Mouse (Mus musculus) olfactory bulb, adult 2 months (tissue): ENCODE measurements at regions not wholly inside any gene's neighbourhood (a gene's known extent, or its start where the extent isn't known, plus 50 kb on each side); places are given as distances from the start of the nearest gene placed in this dataset.
A peak's percentile ranks its signal among the peaks of the same experiment; 100 is the strongest.

Experiments used
- H3K27ac ChIP-seq: fragments of 200-500 bp; 2 replicates; pipeline ENCODE4 v1.5.1; 2012; ENCODE audit warnings: low read depth, low read length; ENCODE audit not compliant: insufficient read depth
- H3K4me1 ChIP-seq: fragments of 200-500 bp; 2 replicates; pipeline ENCODE4 v1.6.1; 2012; ENCODE audit warnings: low read length; ENCODE audit not compliant: control insufficient read depth, insufficient read depth
- H3K4me3 ChIP-seq: fragments of 200-500 bp; 2 replicates; pipeline ENCODE4 v1.5.1; 2012; ENCODE audit warnings: mild to moderate bottlenecking, low read depth, low read length, moderate library complexity; ENCODE audit not compliant: insufficient read depth
- CTCF ChIP-seq: fragments of 200-500 bp; IDR thresholded peaks from 2 replicates; pipeline ENCODE4 v1.5.1; 2012; ENCODE audit warnings: low read depth, mild to moderate bottlenecking, low read length, moderate library complexity; ENCODE audit not compliant: insufficient read depth
- POLR2A ChIP-seq: fragments of 200-500 bp; IDR thresholded peaks from 2 replicates; pipeline ENCODE4 v1.6.1; 2012; ENCODE audit warnings: mild to moderate bottlenecking, low read depth, low read length, moderate library complexity; ENCODE audit not compliant: insufficient read depth
- WGBS: fragments of 180-500 bp; shearing (Covaris S2); methylation state at CpG from one replicate; pipeline ENCODE4 v1.1.7; 2018; 5-methylcytosine and 5-hydroxymethylcytosine counted together

DNA sequence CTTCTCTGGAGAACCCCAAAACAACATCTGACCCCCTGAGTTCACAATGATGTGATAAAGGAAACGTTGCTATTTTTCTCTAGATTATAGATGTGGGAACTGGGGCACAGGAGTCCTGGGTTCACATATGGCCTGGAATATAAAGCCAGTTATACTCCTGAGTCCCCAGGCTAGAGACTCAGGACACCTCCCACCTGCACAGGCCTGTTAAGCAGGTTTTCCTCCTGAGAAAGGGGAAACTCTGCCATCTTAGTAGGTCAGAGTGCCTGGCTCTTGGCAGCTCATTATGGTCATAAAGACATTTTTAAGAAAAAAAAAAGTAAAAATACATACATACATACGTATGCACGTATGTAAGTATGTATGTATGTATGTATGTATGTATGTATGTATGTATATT, 98.1 kb downstream of the Zfp706 start:
- no peak for TF ChIP-seq POLR2A
- no peak for TF ChIP-seq CTCF
- Histone ChIP-seq H3K4me3 (no peak overlapping the region), H3K27ac (no peak overlapping the region), H3K4me1 (peaks cover 8% of the 10 kb centered on the region; the same call in 1 of the 2 replicates)
- 89% methylated on average over 3 of the region's 3 CpGs for WGBS

DNA sequence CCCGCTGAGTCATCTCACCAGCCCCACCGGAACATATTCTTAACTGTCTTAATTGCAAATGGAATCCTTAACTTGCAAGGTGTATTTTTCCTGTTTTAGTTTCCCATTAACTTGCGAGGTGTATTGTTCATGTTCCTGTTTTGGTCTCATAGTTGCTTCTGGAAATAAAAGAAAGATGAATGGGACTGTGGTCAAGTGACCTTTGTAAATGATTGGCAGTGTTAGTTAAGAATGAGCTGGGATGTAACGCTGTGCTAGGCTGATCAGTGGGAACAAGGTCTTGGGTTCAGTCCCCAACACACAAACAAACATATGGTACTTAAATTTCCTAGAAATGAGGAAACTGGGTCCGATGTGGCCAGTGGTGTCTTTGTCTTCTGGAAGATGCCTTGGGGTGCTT, 100.8 kb downstream of the Zfp706 start:
- H3K4me1 ChIP-seq: peaks cover 14% of the 10 kb centered on the region
- no peak for TF ChIP-seq CTCF
- no peak for TF ChIP-seq POLR2A
- H3K4me3 ChIP-seq: no peak overlapping the region
- H3K27ac ChIP-seq: no peak overlapping the region
- WGBS: 87% methylated on average over 5 of the region's 5 CpGs

DNA sequence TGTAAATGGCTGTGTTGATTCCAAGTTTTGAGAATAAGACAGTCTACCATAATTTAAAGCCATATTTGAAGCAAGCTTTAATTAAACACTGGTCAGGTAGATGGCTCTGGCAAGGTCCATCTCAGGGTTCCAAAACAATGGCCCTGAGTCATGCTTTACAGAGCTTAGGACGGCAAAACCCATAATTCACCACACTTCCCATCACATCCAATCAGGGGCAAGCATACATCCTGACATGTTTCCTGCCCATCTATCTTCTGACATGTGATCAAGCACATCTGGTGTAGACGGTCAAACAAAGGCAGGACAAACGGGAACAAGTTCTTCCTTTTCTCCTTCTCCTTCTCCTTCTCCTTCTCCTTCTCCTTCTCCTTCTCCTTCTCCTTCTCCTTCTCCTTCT, 101.5 kb downstream of the Zfp706 start:
- 91% methylated on average over 3 of the region's 3 CpGs for WGBS
- Histone ChIP-seq H3K27ac (no peak overlapping the region), H3K4me3 (no peak overlapping the region), H3K4me1 (peaks cover 18% of the 10 kb centered on the region)
- TF ChIP-seq CTCF (no peak), POLR2A (no peak)

DNA sequence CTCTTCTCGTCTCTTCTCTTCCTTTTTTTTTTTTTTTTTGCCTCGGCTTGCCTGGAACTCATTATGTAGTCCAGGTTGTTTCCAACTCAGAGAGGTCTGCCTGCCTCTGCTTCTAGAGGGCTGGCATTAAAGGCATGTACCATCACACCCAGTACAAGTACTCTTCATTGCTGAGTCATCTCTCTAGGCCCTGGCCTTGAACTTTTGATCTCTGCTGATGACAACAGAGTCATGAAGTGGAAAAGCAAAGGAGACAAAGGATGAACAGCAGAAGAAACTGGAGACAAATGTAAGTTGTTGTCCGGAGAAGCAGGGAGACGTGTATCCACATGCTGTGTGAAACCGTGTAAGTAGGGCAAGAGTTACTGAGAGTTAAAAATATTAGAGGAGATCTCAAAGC, 103.7 kb downstream of the Zfp706 start:
- H3K4me1 ChIP-seq: peaks cover 25% of the 10 kb centered on the region
- H3K27ac ChIP-seq: no peak overlapping the region
- 81% methylated on average over 5 of the region's 5 CpGs for WGBS
- TF ChIP-seq CTCF (no peak), POLR2A (no peak)
- H3K4me3 ChIP-seq: no peak overlapping the region

DNA sequence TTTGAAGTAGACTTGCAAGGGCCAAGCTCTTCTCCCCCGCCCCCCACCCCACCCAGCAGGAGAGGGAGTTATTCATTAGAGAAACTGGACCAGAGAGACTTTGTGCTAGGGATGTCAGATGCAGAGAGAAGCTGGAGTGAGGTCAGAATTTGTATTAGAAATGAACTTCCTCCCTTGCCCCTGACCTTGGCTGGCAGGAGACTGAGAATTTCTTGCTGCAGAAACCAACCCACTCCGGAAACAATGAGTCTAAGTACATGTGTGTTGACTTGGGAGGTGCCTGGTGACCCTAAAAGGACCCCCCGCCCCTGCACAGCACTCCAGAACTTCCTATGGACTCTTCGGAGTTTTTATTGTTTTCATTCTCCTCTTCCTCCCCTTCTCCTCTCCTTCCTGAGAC, 104.3 kb downstream of the Zfp706 start:
- Histone ChIP-seq H3K27ac (no peak overlapping the region), H3K4me1 (peaks cover 25% of the 10 kb centered on the region), H3K4me3 (no peak overlapping the region)
- WGBS: 56% methylated on average over 4 of the region's 4 CpGs
- TF ChIP-seq POLR2A (no peak), CTCF (no peak)

DNA sequence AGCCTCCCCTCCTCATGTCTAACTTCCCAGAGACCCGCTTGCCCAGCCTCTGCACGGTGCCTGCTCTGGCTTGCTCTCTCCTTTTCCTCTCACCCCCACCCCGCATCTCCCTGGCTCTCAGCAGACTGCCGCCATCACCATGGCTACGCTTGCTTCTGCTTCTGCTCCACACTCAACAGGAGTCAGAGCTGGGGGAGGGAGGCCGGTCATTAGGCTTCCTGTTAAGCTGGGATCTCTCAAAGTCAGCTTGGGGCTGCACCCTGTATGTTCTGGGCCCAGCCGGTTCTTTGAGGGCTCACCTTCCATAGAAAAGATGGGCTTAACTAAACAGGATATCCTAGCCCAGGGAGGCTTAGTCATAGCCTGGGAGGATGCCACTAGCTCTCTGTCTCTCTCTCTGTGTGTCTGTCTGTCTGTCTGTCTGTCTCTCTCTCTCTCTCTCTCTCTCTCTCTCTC, 105.7 kb downstream of the Zfp706 start:
- WGBS: 5% methylated on average over 7 of the region's 7 CpGs
- peak overlapping the region; percentile 57 for H3K27ac ChIP-seq
- TF ChIP-seq CTCF (no peak), POLR2A (no peak)
- peaks cover 25% of the 10 kb centered on the region for H3K4me1 ChIP-seq
- H3K4me3 ChIP-seq: no peak overlapping the region

DNA sequence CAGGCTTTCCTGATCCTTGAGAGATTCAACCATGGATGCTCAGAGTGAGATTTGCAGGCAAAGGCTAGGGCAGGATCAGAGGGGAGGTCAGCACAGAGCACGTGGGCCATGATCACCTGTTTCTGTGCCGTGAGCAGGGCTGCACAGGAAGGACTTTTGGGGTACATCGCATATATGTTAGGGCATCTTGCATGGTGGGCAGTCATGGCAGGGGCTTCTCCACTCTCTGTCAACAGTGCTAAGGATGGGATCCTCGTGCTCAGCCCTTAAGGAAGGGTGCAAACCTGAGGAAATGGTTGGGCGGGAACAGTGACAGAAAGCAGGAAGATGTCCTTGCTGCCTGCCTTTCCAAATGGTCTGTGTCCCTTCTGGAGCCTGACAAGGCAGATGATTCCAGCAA, 106.2 kb downstream of the Zfp706 start:
- peaks cover 25% of the 10 kb centered on the region for H3K4me1 ChIP-seq
- TF ChIP-seq POLR2A (no peak), CTCF (no peak)
- H3K4me3 ChIP-seq: no peak overlapping the region
- peak overlapping the region; percentile 48 for H3K27ac ChIP-seq
- 70% methylated on average over 5 of the region's 5 CpGs for WGBS

DNA sequence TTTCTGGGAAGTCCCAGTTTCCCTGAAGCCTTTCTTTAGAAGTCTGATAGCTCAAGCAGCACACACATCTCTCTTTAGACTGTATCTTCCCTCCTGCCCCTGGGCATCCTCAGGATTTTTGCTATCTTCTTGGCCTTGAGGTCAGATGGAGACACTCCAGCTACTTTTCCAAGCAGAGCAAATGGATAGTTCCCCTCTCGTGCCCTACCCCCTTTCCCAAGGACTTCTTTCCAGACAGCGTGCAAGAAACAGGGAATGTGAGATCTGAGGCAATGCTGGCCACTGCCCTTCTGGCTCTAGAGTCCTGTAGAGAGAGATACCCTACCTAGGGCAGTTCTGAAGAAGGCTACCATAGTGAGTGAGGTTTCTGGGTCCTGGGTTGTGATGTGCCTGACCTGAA, 106.6 kb downstream of the Zfp706 start:
- 49% methylated on average over 2 of the region's 2 CpGs for WGBS
- H3K4me3 ChIP-seq: no peak overlapping the region
- peaks cover 25% of the 10 kb centered on the region for H3K4me1 ChIP-seq
- TF ChIP-seq POLR2A (no peak), CTCF (no peak)
- peak overlapping the region; percentile 48; the same call in 1 of the 2 replicates for H3K27ac ChIP-seq

DNA sequence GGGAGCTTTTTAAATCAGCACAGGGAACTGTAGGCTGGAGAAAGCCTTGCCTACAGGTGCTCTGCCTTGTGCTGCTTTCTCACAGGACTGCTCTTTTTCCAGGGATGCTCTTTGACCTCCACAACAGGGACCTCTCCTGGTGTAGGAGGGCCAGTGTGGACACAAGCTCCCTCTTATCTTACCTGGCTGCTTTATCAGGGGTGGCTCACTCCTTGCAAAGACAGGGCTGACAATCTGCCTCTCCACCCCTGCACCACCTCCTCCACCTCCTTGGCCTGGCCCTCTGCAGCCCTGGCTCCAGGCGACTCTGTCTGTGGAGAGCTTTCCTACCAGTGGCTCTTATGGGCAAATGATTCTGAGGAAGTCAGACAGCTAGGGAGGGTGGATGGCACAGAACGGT, 107.7 kb downstream of the Zfp706 start:
- Histone ChIP-seq H3K4me1 (peaks cover 25% of the 10 kb centered on the region), H3K4me3 (no peak overlapping the region), H3K27ac (no peak overlapping the region)
- 80% methylated on average over 2 of the region's 2 CpGs for WGBS
- TF ChIP-seq POLR2A (no peak), CTCF (no peak)

DNA sequence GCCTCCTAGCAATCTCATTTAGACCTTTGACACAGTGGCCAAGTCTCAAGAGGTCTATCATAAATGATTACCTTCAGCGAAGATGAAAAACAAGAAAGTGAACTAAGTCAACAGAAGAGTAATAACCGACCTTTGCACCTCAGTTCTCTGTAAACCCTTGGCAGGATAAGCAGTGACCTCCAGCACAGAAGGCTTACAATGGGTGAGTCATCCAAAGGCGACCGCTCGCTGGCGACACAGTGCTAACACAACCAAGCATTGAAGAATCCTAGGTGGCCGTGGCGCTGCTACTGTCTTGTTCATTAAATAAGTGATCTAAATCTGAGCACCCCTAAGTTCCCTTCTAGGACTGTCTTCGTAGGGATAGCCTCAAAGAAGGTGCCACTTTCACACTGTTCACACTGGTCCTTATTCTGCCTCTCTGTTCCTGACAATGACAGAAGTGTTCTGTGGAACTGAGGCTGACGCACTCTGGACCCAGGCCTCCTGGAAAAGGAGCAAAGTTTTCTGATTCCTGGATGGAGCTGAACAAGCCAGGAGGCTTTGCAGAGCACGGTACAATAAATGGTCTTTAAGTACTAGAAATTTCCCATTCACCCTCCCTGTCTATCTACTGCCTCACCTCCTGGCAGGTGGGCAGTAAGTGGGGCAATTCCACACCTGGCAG, 108.6 kb downstream of the Zfp706 start:
- 88% methylated on average over 11 of the region's 11 CpGs for WGBS
- Histone ChIP-seq H3K4me1 (peaks cover 25% of the 10 kb centered on the region), H3K27ac (no peak overlapping the region), H3K4me3 (no peak overlapping the region)
- TF ChIP-seq POLR2A (no peak), CTCF (no peak)
